Mouse (Mus musculus) gastrocnemius, postnatal 36 days (tissue): Measurements from ENCODE around the gene Ccdc61. TPM values are rescaled to one million over a fixed set of nuclear protein-coding genes. Genes with fewer than 3 reads are reported as not detected.

Experiments
- DNase-seq, 2 experiments: peaks; one replicate each; pipeline ENCODE4 v3.0.0; 2022
- intact Hi-C: fragments of 180-260 bp; cut with DNase I; formaldehyde crosslinking; loops from one replicate; pipeline ENCODE4 v1.15.1; 2025
- long read RNA-seq, 2 experiments: library from polyadenylated mRNA; stranded (forward); transcript quantifications; one replicate each; pipeline ENCODE4 v2.0.0; 2021
- total RNA-seq, 2 experiments: library from RNA; stranded (reverse); gene quantifications; 2 replicates each; pipeline ENCODE4 v1.2.3; 2021

Gene Ccdc61
- total RNA-seq: 1 to 10 TPM; 5.2 to 6.1 TPM
- long read RNA-seq, experiment 1, partial matches to known transcripts: 1 of 5 reads
- long read RNA-seq, experiment 1, other reads (novel, unspliced or antisense): 2 of 5 reads
- long read RNA-seq, experiment 2, partial matches to known transcripts: 2 of 7 reads
- long read RNA-seq, experiment 2, other reads (novel, unspliced or antisense): 2 of 7 reads

DNA sequence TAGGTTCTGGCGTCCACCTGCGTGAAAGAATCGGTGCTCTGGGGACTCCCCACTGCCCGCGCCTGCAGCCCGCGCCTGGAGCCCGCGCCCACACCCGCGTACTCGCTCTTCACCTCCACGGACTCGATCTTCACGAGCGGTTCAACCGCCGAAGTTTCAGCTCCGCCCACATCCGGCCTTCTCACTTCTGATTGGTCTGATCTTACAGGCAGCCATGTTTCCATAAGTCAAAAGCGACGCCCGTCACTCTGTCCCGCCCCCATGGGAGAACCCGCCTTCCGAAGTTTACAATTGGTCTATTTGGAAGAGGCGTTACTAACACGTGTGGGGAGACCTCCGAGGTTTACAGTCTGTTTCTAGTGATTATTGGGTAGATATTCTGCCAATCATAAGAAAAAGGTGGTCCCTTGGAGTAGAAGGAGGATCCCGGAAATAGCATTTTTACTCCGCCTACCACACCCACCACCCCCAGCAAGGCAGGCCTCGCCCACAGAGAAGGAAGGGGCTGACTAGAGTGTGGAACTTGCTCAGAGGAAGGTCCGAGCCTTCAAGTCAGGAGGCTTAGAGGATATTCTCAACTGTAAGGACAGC, at the start of gene Ccdc61:
Ccdc61 (minus strand) TSS at position 175 of the 591 bp plus-strand sequence.
- intact Hi-C loops: no loop called here
- peak; percentile 95 for DNase-seq

DNA sequence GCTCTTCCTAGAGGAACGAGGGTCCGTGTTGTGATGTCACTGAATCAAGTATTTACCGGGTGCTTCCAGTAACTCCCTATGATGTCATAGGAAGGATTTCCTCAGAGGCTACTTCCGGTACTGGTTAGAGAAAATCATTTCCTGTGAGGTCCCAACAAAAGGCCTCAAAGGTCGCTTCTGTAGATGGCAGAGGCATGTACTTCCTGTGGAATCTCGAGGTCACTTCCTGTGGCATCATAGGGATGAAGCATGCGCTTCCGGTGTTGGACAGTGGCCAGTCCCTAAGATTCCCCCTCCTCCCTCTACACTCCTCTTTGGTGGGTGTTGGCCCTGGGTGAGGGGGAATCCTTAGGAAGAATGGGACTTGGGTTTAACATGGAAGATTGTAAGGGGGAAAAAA, 49.2 kb upstream of the Ccdc61 start:
- no peak for DNase-seq
- intact Hi-C loops: no loop called here

DNA sequence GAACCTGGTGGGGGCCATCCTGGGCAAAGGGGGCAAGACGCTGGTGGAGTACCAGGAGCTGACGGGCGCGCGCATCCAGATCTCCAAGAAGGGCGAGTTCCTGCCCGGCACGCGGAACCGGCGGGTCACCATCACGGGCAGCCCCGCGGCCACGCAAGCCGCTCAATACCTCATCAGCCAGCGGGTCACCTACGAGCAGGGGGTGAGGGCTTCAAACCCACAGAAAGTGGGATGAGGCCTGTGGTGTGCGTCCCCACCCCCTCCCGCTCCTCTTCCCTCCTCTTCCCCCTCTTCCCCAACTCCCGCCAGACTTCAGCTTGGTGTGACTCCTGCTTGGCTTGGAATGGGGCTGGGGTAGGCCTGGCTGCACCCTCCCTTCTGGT, 48.2 kb upstream of the Ccdc61 start:
- intact Hi-C loops: no loop called here
- no peak for DNase-seq

DNA sequence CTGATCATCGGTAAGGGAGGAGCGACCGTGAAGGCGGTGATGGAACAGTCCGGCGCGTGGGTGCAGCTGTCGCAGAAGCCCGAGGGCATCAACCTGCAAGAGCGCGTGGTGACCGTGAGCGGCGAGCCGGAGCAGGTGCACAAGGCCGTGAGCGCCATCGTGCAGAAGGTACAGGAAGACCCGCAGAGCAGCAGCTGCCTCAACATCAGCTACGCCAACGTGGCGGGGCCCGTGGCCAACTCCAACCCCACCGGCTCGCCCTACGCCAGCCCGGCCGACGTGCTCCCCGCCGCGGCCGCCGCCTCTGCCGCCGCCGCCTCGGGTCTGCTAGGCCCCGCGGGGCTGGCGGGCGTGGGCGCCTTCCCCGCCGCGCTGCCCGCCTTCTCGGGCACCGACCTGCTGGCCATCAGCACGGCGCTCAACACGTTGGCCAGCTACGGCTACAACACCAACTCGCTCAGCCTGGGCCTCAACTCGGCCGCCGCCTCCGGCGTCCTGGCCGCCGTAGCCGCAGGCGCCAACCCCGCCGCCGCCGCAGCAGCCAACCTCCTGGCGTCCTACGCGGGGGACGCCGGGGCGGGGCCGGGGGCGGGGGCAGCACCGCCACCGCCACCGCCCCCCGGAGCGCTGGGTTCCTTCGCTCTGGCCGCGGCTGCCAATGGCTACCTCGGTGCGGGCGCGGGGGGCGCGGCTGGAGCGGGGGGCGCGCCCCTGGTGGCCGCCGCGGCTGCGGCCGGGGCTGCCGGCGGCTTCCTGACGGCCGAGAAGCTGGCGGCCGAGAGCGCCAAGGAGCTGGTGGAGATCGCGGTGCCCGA, 47.6 kb upstream of the Ccdc61 start:
- intact Hi-C loops: no loop called here
- DNase-seq: peak; percentile 42 to 45

DNA sequence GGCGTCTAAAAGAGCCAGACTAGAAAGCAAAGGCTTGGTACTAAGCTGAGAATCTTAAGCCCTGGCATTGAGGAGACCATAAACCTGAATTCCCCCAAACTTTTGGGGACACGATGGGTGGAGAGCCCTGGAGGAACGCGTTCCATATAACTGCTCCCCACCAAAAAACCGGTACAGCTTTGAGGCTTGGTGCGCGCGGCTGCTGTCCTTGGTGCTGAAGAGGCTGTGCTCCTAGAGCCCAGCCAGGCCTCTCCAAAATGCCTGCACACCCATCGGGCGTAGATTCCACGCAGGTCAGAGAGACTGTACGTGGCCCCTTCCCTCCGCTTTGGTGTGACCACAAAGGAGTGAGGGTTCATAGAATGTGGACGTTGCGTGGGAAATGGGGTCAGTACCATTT, 41.2 kb upstream of the Ccdc61 start:
- intact Hi-C loops: no loop called here
- no peak for DNase-seq

DNA sequence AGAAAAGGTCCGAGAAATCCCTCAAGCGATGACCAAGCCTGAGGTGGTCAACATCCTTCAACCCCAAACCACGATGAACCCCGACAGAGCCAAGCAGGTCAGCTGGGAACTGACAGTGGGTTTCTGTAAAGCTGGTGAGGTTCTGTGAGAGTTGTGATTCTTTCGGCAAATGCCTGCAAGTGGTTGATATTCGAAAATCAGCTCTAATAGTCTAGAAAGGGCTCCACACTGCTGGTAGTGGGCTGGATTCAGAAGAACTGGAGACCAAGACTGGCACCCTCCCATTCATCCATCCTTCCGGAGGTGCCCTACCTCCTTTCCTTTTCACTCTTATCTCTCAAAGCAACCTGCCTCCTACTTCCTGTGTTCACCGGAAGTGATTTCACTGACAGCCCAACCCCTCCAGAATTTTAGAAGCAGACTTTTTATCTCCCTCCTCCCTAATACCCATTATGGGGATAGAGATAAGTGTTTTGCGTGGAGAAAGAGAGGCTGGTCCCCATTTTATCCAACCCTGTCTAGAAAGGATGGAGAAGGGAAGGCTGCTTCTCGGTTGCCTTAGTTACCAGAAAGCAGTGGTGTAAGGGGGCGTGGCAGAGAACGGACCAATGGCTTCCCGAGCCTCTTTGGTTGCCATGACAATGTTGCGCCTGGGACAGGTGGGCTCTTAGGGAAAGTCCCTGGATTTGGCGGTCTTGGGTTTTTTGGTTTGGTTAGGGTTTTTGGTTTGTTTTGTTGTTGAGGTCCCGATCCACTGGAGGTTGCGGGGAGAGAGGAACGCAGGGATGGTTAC, 40.5 kb upstream of the Ccdc61 start:
- intact Hi-C loops: no loop called here
- no peak for DNase-seq

DNA sequence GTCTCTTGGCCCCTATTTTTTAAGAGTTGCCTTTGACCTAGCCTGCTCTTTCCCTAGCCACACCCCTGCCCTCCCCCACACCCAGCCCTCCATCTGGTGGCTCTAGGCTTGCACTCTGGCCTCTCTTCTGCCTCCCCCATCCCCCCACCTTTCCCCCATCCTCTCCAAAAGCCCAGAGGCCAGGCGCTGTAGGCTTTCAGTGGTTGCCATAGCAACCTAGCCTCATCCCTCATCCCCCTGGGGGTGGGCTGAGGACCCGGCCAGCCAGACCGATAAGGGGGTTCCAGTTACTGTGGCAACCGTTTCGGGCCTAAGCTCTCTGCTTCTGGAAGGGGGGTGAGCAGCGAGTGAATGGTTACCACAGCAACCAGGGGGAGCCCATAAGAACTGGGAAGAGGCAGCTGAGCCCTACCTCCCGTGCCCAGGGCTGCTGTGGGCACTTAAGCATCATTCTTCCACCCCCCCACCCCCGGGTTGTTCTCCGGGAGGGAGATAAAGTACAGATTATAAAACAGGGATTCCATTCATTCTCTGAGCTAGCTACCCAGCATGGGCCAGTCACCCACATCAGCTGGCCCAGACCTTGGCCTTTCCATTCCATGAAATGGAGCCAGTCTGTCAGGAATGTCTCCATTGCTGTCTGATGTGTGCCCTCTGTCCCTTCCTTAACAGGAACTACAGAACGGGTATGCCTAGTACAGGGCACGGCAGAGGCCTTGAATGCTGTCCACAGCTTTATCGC, 39.7 kb upstream of the Ccdc61 start:
- DNase-seq: no peak
- intact Hi-C loops: no loop called here

DNA sequence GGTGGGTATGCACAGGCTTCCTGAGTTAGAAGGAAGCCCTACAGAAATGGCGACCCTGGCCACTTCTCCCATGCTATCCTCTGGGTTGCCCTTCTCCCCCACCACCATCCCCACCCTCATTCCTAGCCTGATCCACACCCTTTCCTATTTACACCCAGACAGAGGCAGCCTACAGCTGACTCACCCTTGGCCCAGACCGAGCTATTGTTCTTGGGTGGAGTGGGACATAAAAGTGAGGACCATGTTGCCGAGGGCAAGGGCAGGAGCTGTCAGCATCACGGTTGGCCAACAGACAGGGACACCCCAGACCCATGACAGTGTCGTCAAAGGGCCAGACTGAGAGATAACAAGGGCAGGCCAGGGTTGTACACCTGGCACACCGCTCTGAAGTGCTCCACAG, 37.9 kb upstream of the Ccdc61 start:
- intact Hi-C loops: no loop called here
- peak; percentile 35 for DNase-seq

DNA sequence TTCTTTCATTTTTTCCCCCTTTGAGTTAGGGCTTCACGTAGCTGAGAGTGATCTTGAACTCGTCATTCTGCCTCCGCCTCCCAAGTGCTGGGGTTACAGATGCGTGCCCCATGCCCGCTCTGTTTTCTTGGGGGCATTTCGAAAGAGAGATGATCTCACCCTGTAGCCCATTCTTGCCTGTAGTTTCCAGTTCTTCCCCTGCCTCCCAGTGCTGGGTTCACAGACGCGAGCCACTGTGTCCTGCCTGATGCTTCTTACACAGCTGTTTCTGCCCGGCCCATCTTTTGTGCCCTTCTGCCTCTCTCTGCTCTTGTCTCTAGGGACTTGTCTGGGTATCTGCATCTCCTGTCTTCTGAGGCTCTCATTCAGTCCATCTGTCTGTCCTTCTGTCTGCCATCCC, 32.6 kb upstream of the Ccdc61 start:
- intact Hi-C loops: no loop called here
- no peak for DNase-seq

DNA sequence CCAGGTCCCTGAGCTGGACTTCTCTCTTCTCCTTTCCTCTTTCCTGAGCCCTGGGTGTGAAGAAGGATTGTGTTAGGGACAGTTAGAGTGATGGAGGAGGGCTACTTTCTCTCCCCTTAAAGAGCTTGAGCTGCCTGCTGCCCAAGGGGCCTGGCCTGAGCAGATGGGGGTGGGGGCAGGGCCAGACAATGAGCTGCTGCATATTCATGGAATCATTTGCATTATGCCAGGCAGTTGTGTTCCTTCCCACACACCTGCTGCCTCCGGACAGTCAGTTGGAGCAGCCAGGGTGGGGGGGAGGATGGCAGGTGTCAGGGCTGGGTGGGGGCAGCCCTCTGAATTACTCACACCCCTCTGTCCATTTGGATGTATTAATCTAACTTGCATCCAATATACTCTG, 32.2 kb upstream of the Ccdc61 start:
- intact Hi-C loops: no loop called here

DNA sequence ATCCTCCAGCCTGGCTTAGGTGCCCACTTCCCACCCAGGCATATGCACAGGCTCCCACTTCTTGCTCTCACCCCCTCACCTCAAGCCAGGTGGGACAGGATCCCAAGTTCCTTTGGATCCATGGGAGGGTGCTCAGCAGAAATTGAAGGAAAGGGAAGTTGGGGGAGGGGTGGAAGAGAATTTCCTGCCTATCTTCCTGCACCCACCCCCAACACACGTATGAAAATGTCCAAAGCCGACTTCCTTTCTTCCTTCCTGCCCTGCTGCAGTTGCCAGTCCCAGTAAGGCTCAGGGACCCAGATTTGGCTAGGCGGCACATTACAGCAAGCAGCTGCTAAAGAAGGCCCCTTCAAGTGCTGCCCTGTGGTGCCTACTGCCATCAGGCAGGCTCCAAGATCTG, 17.5 kb upstream of the Ccdc61 start:
- DNase-seq: no peak

More for the DNA sequence above, 32.2 kb upstream of the Ccdc61 start:
- DNase-seq: no peak

DNA sequence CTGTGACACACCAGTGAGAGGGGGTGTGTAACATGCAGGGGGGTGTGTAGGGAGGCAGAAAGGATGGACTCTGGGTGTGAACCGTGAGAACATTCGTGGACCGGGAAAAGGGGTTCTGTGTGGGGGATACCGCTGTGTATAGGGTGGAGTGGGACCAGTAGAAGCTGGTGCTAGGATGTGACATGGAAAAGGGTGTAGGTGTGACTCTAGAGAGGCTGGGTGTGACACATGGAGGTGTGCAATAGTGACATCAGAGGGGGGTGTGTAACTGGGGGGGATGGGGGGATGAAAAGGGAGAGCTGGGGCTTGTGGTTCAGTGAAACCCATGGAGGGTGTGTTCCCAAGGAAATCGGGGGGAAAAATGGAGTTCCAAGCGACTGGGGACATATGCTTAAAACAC, 16.7 kb upstream of the Ccdc61 start:
- no peak for DNase-seq
- intact Hi-C loops: no loop called here

More for the DNA sequence above, 17.5 kb upstream of the Ccdc61 start:
- intact Hi-C loops: no loop called here

DNA sequence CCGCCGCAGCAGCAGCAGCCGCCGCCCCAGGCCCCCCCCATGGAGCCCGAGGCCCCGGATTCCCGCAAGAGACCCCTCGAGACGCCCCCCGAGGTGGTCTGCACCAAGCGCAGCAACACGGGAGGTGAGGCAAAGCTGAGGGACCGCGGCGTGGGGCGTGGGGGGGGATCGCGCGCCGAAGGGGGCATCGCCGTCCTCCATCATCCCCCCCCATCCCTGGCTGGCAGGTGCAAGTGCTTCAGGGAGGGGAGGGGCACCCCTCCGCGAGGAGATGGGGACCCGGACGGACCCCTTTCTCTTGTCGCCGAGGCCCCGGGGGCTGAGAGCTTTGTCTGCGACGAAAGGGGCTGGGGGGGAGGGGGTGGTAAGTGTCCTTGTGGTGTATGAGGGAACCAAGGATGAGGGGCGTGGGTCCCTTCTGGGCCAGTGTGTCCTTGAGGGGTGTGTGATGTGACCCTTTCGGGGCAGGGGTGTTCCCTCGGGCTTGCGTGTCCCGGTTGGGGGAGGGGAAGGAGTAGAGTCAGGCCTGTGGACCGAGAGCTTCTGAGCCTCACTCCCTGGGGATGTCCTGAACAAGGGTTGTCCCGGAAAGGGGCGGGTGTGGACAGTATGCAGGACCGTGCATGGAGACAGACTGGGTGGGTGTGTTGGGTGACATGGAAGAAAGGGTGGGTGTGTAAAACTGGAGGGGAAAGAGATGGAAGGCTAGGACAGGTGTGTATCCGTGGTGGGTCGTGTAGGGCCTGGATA, 16.0 kb upstream of the Ccdc61 start:
- intact Hi-C loops: no loop called here
- no peak for DNase-seq

DNA sequence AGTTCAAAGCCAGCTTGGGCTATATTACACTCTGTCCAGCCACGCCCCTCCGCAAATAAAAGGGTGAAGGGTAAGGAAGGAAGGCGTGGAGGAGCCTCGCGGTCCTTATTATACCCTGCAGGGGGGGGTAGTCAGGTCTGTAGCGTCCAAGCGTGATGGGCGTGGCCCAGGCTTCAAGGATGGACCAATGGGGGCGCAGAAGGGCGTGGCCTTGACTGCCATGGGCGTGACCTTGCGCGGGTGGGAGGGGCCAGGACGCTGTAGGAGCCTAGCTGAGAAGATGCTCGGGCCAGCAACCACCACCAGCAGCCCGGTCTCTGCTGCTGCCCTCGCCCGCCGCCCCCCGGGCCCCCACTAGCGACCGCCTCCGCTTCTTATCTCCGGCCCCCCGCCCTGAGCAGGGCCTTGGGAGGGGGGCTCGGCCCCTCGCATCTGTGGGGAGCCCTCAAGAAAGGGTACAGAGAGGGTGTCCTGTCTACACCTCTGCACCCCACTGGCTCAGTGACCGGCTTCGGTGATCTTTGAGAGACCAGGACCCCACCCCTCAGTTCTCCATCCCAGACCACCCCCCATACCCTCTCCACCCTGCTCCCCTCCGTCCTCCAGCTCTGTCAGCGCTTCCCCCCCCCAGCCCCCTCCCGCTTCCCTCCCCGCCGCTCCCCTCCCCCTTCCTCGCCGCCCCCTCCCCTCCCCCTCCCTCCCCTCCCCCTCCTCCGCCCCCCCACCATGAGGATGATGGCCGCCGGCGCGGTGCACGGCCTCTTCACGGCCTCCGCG, 15.1 kb upstream of the Ccdc61 start, which contains the start of gene Nova2:
Nova2 (plus strand) TSS at position 727 of the 777 bp plus-strand sequence.
- peak; percentile 68 to 75 for DNase-seq
- intact Hi-C loops: no loop called here

DNA sequence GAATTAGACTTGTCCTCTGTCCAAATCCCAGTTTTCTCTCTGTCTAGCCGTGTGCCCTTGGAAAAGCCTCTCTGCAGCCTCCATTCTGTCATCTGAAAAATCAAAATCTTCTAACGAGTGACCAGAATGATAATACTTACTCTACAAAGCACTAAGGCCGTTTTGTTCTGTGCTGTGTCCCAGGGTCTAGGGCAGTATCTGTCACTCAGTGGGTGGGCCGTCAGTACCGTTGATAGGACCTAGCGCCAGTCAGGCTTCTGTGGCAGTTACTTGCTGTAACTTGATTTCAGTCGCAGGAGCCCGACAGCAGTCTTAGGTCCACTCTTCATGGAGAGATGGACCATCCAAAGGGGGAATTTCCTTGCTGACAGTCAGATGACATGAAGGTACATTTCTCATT, 14.1 kb upstream of the Ccdc61 start:
- intact Hi-C loops: no loop called here
- DNase-seq: no peak

DNA sequence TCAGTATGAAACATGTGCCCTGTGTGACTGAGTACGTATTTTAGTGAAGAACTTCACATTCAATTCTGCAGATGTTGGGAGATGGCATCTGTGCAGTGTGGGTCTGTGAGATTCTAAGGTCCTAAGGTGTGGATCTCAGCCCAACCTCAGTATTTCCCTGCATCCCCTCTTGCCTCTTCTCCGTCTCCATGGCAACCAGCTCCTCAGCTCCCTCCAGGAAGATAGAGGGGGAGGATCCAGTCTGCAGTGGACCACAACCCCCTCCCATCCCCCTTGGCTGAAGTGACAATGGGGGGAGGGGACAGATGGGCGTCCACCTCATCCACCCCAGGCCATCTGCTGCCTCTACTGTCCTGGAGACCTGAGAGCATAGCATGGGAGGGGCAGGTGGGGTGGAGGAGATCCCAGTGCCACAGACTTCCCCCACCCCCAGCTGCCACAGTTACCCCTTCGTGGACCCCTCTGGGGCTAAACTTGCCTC, 13.5 kb upstream of the Ccdc61 start:
- intact Hi-C loops: no loop called here
- no peak for DNase-seq

DNA sequence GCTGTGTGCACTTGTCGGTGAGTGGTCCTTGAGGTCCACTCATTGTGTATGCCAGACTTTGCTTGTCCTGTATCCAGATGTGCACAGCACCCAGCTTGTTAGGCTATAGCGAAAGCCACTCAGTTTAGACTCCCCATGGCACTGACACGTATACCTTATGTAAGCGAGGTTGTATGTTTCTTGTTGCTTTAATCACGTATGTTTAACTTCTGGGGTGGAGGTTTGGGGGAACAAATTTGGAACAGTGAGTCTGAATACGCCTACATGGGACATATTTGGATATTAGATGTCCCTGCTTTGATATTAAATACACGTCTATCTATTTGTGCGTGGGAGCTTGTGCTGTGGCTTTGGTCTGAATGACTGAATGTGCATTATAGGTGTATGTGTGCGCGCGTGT, 13.1 kb upstream of the Ccdc61 start:
- intact Hi-C loops: no loop called here
- DNase-seq: no peak

DNA sequence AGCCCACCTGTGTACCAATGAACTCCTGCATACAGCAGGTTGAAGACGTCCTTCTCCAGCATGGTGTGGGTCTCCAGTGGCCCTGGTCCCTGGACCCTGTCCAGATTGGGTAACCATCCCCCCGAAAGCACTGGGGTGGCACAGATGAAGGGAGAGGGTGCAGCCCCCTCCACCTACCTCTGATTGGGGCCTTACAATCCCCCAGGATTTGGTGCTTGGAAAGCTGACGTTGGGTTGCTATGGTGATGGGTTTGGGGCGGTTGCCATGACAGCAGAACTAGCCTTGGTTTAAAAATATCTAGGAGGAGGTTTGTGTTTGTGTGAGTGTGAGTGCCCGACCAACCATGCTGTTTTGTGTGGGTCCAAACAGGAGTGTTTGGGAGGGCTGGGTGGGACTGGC, 12.6 kb upstream of the Ccdc61 start:
- intact Hi-C loops: no loop called here
- DNase-seq: no peak

DNA sequence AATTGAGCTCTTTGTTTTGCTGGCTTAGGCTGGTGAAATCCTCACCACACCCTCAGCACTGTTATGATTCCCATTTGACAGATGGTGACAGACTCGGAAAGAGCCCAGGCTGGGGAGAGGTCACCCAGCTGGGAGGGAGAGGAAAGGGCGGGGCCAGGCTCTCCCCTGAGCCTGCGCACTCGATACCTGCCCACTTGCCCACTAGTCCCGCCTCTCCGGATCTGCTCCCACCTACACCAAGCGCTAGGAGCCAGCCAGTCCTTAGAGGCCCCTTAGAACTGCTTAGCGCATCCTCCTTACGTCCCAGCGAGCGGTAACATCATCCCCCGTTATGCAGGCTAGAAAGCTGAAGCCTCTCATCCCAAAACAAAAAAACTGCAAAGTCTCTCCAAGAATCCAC, 10.9 kb upstream of the Ccdc61 start:
- peak in 1 of 2 experiments; percentile 28 for DNase-seq
- intact Hi-C loops: no loop called here
